Mouse (Mus musculus) heart, embryonic 13.5 days (tissue): Measurements from ENCODE around the gene Zbtb16. TPM values are rescaled to one million over a fixed set of nuclear protein-coding genes. Genes with fewer than 3 reads are reported as not detected.

Source experiments
- ATAC-seq: fragments of 200-750 bp; cut with Nextera tagmentation; 2 replicates; pipeline ENCODE4 v1.8.0; 2017; ENCODE audit warnings: moderate TSS enrichment; ENCODE audit not compliant: insufficient number of reproducible peaks, low FRiP score, low TSS enrichment; ENCODE audit errors: extremely low read depth
- H3K27ac ChIP-seq: fragments of 300-500 bp; sonication (generic); replicated peaks from 2 replicates; pipeline ENCODE4 v1.5.1; 2015; ENCODE audit warnings: moderate library complexity, mild to moderate bottlenecking, inconsistent platforms
- H3K27me3 ChIP-seq: fragments of 300-500 bp; sonication (generic); replicated peaks from 2 replicates; pipeline ENCODE4 v1.6.1; 2015; ENCODE audit warnings: mild to moderate bottlenecking, inconsistent platforms
- H3K36me3 ChIP-seq: fragments of 300-500 bp; sonication (generic); 2 replicates; pipeline ENCODE4 v1.6.1; 2015; ENCODE audit warnings: mild to moderate bottlenecking, inconsistent platforms
- H3K4me1 ChIP-seq: fragments of 300-500 bp; sonication (generic); 2 replicates; pipeline ENCODE4 v1.6.1; 2015; ENCODE audit warnings: inconsistent platforms
- H3K4me2 ChIP-seq: fragments of 300-500 bp; sonication (generic); 2 replicates; pipeline ENCODE4 v1.6.1; 2015; ENCODE audit warnings: inconsistent platforms, mild to moderate bottlenecking, moderate library complexity
- H3K4me3 ChIP-seq: fragments of 300-500 bp; sonication (generic); 2 replicates; pipeline ENCODE4 v1.5.1; 2015; ENCODE audit warnings: moderate library complexity, mild to moderate bottlenecking, inconsistent platforms
- H3K9ac ChIP-seq: fragments of 300-500 bp; sonication (generic); 2 replicates; pipeline ENCODE4 v1.6.1; 2015; ENCODE audit warnings: inconsistent platforms, mild to moderate bottlenecking, moderate library complexity
- H3K9me3 ChIP-seq: fragments of 300-500 bp; sonication (generic); 2 replicates; pipeline ENCODE4 v1.6.1; 2016; ENCODE audit warnings: inconsistent platforms
- WGBS: fragments of 180-500 bp; shearing (Covaris S2); methylation state at CpG from one replicate; pipeline ENCODE4 v1.1.7; 2015; ENCODE audit warnings: mixed read lengths; 5-methylcytosine and 5-hydroxymethylcytosine counted together
- polyA plus RNA-seq: library from polyadenylated mRNA; unstranded; fragments of >200 nt; fragmentation: Nextera tagmentation; extraction: Ambion mirVana; gene quantifications from 2 replicates; pipeline ENCODE4 v1.2.1, GENCODE M21; 2015

Zbtb16 gene
- polyA plus RNA-seq, 1 experiment from 2014 or later, result 1.1 TPM

DNA sequence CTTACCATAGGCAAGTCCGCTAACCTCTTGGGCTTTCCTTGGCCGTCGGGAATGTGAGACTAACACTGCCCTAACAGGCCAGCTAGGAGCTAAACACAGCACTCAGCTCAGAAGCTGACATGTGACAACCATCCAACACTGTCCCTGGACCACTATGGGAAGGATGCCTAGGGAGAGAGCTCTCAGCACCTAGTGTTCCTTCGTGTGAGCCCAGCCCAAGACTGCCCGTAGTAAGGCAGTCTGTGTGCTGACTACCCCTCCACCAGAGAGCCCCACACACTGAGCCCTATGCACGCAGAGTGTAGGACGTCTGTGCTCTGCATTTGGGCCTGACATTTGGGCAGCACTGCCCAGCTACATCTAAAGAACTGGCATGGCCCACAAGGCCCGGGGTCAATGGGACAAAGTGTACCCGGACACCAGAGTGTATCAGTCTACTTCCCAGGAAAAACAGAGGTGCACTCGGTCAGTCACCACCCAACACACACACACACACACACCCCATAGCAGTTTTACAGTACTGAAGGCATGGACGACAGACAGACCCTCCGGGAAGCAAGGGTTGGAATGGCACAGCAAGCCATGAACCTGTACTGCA, 11.4 kb downstream of the Zbtb16 start:
- Histone ChIP-seq H3K27me3 (peaks cover 74% of the 10 kb centered on the region), H3K9ac (no peak overlapping the region), H3K27ac (no peak overlapping the region), H3K4me3 (no peak overlapping the region), H3K4me1 (peaks cover 36% of the 10 kb centered on the region), H3K9me3 (no peaks in the 10 kb centered on the region), H3K4me2 (no peak overlapping the region), H3K36me3 (no peaks in the 10 kb centered on the region)
- no peak for ATAC-seq
- WGBS, result 78% methylated on average over 12 of the region's 12 CpGs

- no peak for ATAC-seq
- Histone ChIP-seq H3K9ac (no peak overlapping the region), H3K4me3 (no peak overlapping the region), H3K36me3 (no peaks in the 10 kb centered on the region), H3K9me3 (no peaks in the 10 kb centered on the region), H3K4me2 (no peak overlapping the region), H3K4me1 (peaks cover 42% of the 10 kb centered on the region), H3K27me3 (peaks cover 75% of the 10 kb centered on the region), H3K27ac (no peak overlapping the region)
- WGBS, result 56% methylated on average over 6 of the region's 6 CpGs
These were observed 12.2 kb downstream of the Zbtb16 start for GRCm38 (mm10) chr9:48823851-48824250.

- no peaks in the 10 kb centered on the region for H3K9me3 ChIP-seq
- H3K4me3 ChIP-seq, result no peak overlapping the region
- 39% methylated on average over 7 of the region's 7 CpGs for WGBS
- no peak for ATAC-seq
- peaks cover 46% of the 10 kb centered on the region for H3K4me1 ChIP-seq
- no peak overlapping the region for H3K27ac ChIP-seq
- H3K4me2 ChIP-seq, result no peak overlapping the region
- no peaks in the 10 kb centered on the region for H3K36me3 ChIP-seq
- H3K9ac ChIP-seq, result no peak overlapping the region
- peaks cover 71% of the 10 kb centered on the region for H3K27me3 ChIP-seq
These were observed 12.7 kb downstream of the Zbtb16 start for GRCm38 (mm10) chr9:48823319-48823705.

DNA sequence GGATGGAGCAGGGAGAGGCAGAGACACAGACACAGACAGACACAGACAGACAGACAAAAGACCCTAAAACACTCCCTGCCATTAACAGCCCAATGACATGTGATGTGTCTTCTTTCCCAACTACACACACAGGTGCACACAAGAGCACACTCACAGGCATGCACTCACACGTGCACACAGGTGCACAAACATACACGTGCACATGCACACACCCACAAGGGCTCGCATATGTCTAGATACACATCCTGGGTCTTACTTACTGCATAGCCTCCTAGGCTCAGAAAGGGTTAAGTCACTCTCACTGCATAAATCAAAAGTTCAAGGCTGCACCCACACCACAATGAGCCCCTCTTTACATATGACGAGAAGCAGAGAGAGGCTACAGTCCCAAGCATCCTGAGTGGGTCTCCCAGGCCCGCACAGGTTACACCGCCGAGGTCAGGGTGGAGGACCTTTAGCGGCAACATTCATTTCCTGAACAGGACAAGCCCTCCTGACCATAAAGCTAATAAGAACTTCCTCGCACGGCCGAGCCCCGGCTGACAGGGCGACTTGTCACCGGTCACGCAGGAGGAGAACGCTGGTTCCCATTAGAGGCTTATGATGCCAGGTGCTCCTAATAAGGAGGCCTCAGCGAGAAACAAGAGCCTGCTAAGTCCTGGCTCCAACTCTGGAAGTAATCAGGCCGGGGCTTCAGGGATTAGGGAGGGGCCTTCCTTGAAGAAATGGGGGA, 13.3 kb downstream of the Zbtb16 start:
- no peak for ATAC-seq
- no peaks in the 10 kb centered on the region for H3K9me3 ChIP-seq
- no peak overlapping the region for H3K4me3 ChIP-seq
- H3K27ac ChIP-seq, result no peak overlapping the region
- H3K36me3 ChIP-seq, result no peaks in the 10 kb centered on the region
- WGBS, result 43% methylated on average over 18 of the region's 18 CpGs
- H3K27me3 ChIP-seq, result peaks cover 65% of the 10 kb centered on the region
- H3K4me2 ChIP-seq, result no peak overlapping the region
- H3K4me1 ChIP-seq, result peaks cover 49% of the 10 kb centered on the region
- no peak overlapping the region for H3K9ac ChIP-seq

DNA sequence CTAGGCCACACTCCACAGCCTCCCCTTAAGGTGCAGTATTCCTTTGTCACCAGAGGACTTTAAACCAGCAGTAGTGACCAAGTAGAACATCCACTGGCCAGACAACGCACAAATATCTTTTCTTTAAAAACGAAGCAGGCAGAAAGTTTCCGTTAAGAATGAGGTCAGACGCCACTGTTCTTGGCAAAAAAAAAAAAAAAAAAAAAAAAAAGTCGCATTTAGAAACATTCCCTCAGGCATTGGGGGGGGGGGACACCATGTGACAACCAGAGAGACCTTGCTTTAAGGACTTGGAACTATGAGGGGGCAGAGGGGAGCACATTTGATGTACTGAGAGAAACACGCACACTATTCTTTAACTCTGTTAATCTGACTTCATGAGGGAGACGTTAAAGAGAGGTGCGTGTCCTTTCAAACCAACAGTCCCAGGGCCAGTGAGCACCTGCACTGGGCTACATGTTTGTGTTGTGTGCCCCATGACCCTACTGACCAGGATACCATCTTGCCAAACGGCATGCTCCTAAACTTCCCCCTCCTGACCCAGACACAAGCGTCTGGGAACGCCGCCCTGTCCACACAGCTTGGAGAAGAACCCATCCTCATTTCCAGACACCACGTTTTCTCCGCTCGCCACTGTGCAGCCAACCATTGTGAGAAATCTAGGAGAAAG, 14.0 kb downstream of the Zbtb16 start:
- 75% methylated on average over 15 of the region's 15 CpGs for WGBS
- H3K4me3 ChIP-seq, result no peak overlapping the region
- H3K9ac ChIP-seq, result no peak overlapping the region
- ATAC-seq, result no peak
- no peaks in the 10 kb centered on the region for H3K36me3 ChIP-seq
- H3K27ac ChIP-seq, result no peak overlapping the region
- H3K4me2 ChIP-seq, result no peak overlapping the region
- H3K9me3 ChIP-seq, result no peaks in the 10 kb centered on the region
- peaks cover 56% of the 10 kb centered on the region for H3K4me1 ChIP-seq
- peaks cover 61% of the 10 kb centered on the region for H3K27me3 ChIP-seq

DNA sequence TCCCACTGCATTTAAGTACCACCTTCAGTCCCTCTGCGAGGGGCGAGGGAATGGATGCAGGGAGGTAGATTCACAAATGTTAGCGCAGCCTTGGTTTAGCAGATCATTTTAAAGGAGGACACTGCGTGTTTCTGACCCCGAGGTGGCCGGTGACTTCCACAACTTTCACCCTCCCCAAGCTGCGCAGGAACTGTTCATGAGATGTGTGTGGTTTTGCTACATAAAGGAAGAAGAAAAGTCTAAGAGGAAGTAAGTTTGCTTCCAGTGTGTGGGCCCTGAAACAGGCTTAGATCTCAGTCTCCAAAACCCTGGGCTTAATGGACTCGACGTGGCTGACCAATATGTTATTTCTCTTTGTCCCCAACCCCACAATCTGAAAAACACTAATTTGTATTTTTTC, 14.6 kb downstream of the Zbtb16 start:
- Histone ChIP-seq H3K27me3 (peaks cover 61% of the 10 kb centered on the region), H3K9me3 (no peaks in the 10 kb centered on the region), H3K9ac (no peak overlapping the region), H3K4me1 (peaks cover 59% of the 10 kb centered on the region), H3K4me3 (no peak overlapping the region), H3K4me2 (no peak overlapping the region), H3K36me3 (no peaks in the 10 kb centered on the region), H3K27ac (no peak overlapping the region)
- WGBS, result 75% methylated on average over 9 of the region's 9 CpGs
- no peak for ATAC-seq

GRCm38 (mm10) chr9:48820791-48821190, 15.2 kb downstream of the Zbtb16 start:
- ATAC-seq, result no peak
- H3K36me3 ChIP-seq, result no peaks in the 10 kb centered on the region
- WGBS, result 12% methylated on average over 3 of the region's 3 CpGs
- H3K27ac ChIP-seq, result no peak overlapping the region
- no peak overlapping the region for H3K4me2 ChIP-seq
- peaks cover 55% of the 10 kb centered on the region for H3K27me3 ChIP-seq
- no peak overlapping the region for H3K9ac ChIP-seq
- no peak overlapping the region for H3K4me3 ChIP-seq
- no peaks in the 10 kb centered on the region for H3K9me3 ChIP-seq
- peaks cover 57% of the 10 kb centered on the region for H3K4me1 ChIP-seq

DNA sequence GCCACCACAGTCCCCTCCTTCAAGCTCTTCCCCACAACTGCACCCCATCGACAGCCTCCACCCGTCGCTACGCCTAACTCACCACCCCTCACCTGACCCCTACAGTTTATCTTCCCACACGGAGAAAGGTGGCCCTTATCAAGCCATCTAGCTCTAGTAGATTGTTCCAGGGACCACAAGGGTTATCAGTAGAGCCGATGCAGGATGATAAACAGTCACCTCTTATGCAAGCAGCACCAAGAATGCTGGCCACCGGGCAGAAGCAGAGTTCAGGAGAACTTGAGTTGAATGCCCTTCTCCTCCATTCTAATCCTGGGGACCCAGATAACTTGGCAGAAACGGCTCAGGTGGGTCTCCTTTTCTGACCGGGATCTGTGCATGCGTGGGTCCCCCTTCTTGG, 16.3 kb downstream of the Zbtb16 start:
- H3K4me3 ChIP-seq, result no peak overlapping the region
- ATAC-seq, result no peak
- H3K36me3 ChIP-seq, result no peaks in the 10 kb centered on the region
- 62% methylated on average over 10 of the region's 10 CpGs for WGBS
- peaks cover 44% of the 10 kb centered on the region for H3K27me3 ChIP-seq
- H3K4me1 ChIP-seq, result peaks cover 61% of the 10 kb centered on the region
- H3K4me2 ChIP-seq, result no peak overlapping the region
- H3K9me3 ChIP-seq, result no peaks in the 10 kb centered on the region
- H3K27ac ChIP-seq, result no peak overlapping the region
- H3K9ac ChIP-seq, result no peak overlapping the region

DNA sequence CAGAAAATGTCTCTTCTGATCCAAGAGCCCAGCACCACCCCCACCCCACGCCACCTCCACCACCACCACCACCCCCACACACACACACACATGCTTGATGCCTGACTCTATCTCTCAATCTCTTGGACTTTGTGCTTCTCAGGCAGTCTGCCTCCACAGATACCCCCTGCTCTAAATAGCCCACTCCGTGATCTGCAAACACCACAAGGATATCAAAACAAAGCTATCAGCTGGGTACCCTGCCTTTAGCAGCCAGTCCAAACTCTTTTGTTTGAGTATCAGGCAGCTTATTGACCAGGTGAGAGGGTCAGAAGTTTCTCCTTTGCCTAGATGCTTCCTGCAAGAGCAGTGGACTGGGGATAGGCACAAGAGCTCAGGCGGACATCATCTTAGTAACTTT, 16.9 kb downstream of the Zbtb16 start:
- Histone ChIP-seq H3K27me3 (peaks cover 38% of the 10 kb centered on the region), H3K4me2 (no peak overlapping the region), H3K27ac (no peak overlapping the region), H3K36me3 (no peaks in the 10 kb centered on the region), H3K4me1 (peaks cover 67% of the 10 kb centered on the region), H3K9ac (no peak overlapping the region), H3K4me3 (no peak overlapping the region), H3K9me3 (no peaks in the 10 kb centered on the region)
- 51% methylated on average over 3 of the region's 3 CpGs for WGBS
- ATAC-seq, result no peak

- 85% methylated on average over 4 of the region's 4 CpGs for WGBS
- Histone ChIP-seq H3K27ac (no peak overlapping the region), H3K36me3 (no peaks in the 10 kb centered on the region), H3K4me3 (no peak overlapping the region), H3K4me2 (no peak overlapping the region), H3K4me1 (peaks cover 60% of the 10 kb centered on the region), H3K27me3 (peaks cover 38% of the 10 kb centered on the region), H3K9me3 (no peaks in the 10 kb centered on the region), H3K9ac (no peak overlapping the region)
- no peak for ATAC-seq
These were observed 18.1 kb downstream of the Zbtb16 start for GRCm38 (mm10) chr9:48817907-48818306.

- WGBS, result 50% methylated on average over 7 of the region's 7 CpGs
- Histone ChIP-seq H3K27me3 (peaks cover 37% of the 10 kb centered on the region), H3K9me3 (no peaks in the 10 kb centered on the region), H3K9ac (no peak overlapping the region), H3K4me2 (no peak overlapping the region), H3K4me1 (peaks cover 56% of the 10 kb centered on the region), H3K27ac (no peak overlapping the region), H3K4me3 (no peak overlapping the region), H3K36me3 (no peaks in the 10 kb centered on the region)
- no peak for ATAC-seq
These were observed 18.6 kb downstream of the Zbtb16 start for GRCm38 (mm10) chr9:48817399-48817793.
